Mouse (Mus musculus) CH12.LX (cell line): Measurements from ENCODE around the gene Erbb2. TPM values are rescaled to one million over a fixed set of nuclear protein-coding genes. Genes with fewer than 3 reads are reported as not detected.

Experiments used
- DNase-seq: peaks from one replicate; pipeline ENCODE4 v3.0.0-alpha.2; 2013; ENCODE audit errors: extremely low read depth
- H3K27ac ChIP-seq: 2 replicates; pipeline ENCODE4 v1.5.1; 2012; ENCODE audit warnings: low read depth, mild to moderate bottlenecking, control low read depth, moderate library complexity; ENCODE audit not compliant: insufficient read depth
- H3K27me3 ChIP-seq: replicated peaks from 2 replicates; pipeline ENCODE3; 2012; ENCODE audit warnings: inconsistent platforms
- H3K36me3 ChIP-seq, 2 experiments: replicated peaks in 1 of 2; 2 replicates each; pipeline versions ENCODE3 to v1.6.1; 2012; ENCODE audit warnings: inconsistent platforms in 1 of 2, low read length in 1 of 2, mild to moderate bottlenecking in 1 of 2, mixed read lengths in 1 of 2, moderate library complexity in 1 of 2; ENCODE audit not compliant: control insufficient read depth in 1 of 2, insufficient read depth in 1 of 2
- H3K4me1 ChIP-seq, 2 experiments: 2 replicates each; pipeline ENCODE4 v1.6.1; 2012; ENCODE audit warnings: inconsistent platforms in 1 of 2, moderate library complexity in 1 of 2; ENCODE audit not compliant: insufficient read depth in 2 of 2, control insufficient read depth in 1 of 2
- H3K4me2 ChIP-seq: 2 replicates; pipeline ENCODE4 v1.6.1; 2012; ENCODE audit warnings: low read depth, mild to moderate bottlenecking, control low read depth; ENCODE audit not compliant: poor library complexity, insufficient read depth, severe bottlenecking
- H3K4me3 ChIP-seq, 3 experiments: fragments of 150-350 bp in 1 of 3; sonication (generic) in 1 of 3; replicated peaks in 1 of 3; 2 replicates each; pipeline versions ENCODE3 to v1.5.1; 2011 to 2012; ENCODE audit warnings: low read depth in 2 of 3, low read length in 2 of 3, mild to moderate bottlenecking in 2 of 3, moderate library complexity in 2 of 3, control low read depth in 1 of 3, improper control_type of control experiment in 1 of 3, inconsistent platforms in 1 of 3, mixed read lengths in 1 of 3; ENCODE audit not compliant: poor library complexity in 1 of 3
- H3K79me2 ChIP-seq: replicated peaks from 2 replicates; pipeline ENCODE4 v1.6.1; 2012; ENCODE audit warnings: mild to moderate bottlenecking, moderate library complexity; ENCODE audit not compliant: control insufficient read depth, poor library complexity, insufficient read depth, severe bottlenecking; ENCODE audit errors: extremely low read depth
- H3K9ac ChIP-seq: 2 replicates; pipeline ENCODE4 v1.6.1; 2012; ENCODE audit warnings: low read depth, mild to moderate bottlenecking, control low read depth, moderate library complexity; ENCODE audit not compliant: insufficient read depth
- H3K9me3 ChIP-seq: replicated peaks from 2 replicates; pipeline ENCODE3; 2012; ENCODE audit warnings: low read length, inconsistent platforms, mixed read lengths
- BHLHE40 ChIP-seq: IDR thresholded peaks from 2 replicates; pipeline ENCODE4 v1.6.1; 2011; ENCODE audit warnings: mild to moderate bottlenecking, low read depth, low read length, improper control_type of control experiment
- CHD1 ChIP-seq: IDR thresholded peaks from 2 replicates; pipeline ENCODE4 v1.6.1; 2012; ENCODE audit warnings: low read depth, low read length, improper control_type of control experiment, inconsistent platforms
- CTCF ChIP-seq, 2 experiments: IDR thresholded peaks in 1 of 2; conservative IDR thresholded peaks in 1 of 2; 2 replicates each; pipeline ENCODE4 v1.5.1; 2011 to 2012; ENCODE audit warnings: low read depth in 2 of 2, low read length in 2 of 2, improper control_type of control experiment in 1 of 2, inconsistent platforms in 1 of 2, mild to moderate bottlenecking in 1 of 2, moderate library complexity in 1 of 2
- E2F4 ChIP-seq: IDR thresholded peaks from 2 replicates; pipeline ENCODE4 v1.6.1; 2011; ENCODE audit warnings: low read depth, low read length, improper control_type of control experiment; ENCODE audit not compliant: insufficient replicate concordance
- ELF1 ChIP-seq: IDR thresholded peaks from 2 replicates; pipeline ENCODE4 v1.6.1; 2014; ENCODE audit warnings: low read depth, mild to moderate bottlenecking, inconsistent platforms, low read length, improper control_type of control experiment
- ETS1 ChIP-seq: conservative IDR thresholded peaks from 2 replicates; pipeline ENCODE4 v1.6.1; 2012; ENCODE audit warnings: low read depth, mild to moderate bottlenecking, inconsistent platforms, low read length, improper control_type of control experiment, moderate library complexity
- KAT2A ChIP-seq: IDR thresholded peaks from 2 replicates; pipeline ENCODE4 v1.6.1; 2012; ENCODE audit warnings: low read length, improper control_type of control experiment, inconsistent platforms; ENCODE audit not compliant: insufficient replicate concordance
- MAZ ChIP-seq: IDR thresholded peaks from 2 replicates; pipeline ENCODE4 v1.6.1; 2012; ENCODE audit warnings: low read depth, mild to moderate bottlenecking, inconsistent platforms, low read length, improper control_type of control experiment, moderate library complexity
- MEF2A ChIP-seq: IDR thresholded peaks from 2 replicates; pipeline ENCODE4 v1.6.1; 2014; ENCODE audit warnings: low read depth, mild to moderate bottlenecking, inconsistent platforms, low read length, improper control_type of control experiment, borderline replicate concordance
- NRF1 ChIP-seq: IDR thresholded peaks from 2 replicates; pipeline ENCODE4 v1.6.1; 2014; ENCODE audit warnings: low read depth, mild to moderate bottlenecking, inconsistent platforms, low read length, improper control_type of control experiment, moderate library complexity
- POLR2AphosphoS2 ChIP-seq: IDR thresholded peaks from 2 replicates; pipeline ENCODE4 v1.6.1; 2011; ENCODE audit warnings: low read depth, low read length, improper control_type of control experiment
- SIN3A ChIP-seq: IDR thresholded peaks from 2 replicates; pipeline ENCODE4 v1.6.1; 2012; ENCODE audit warnings: low read length, improper control_type of control experiment, inconsistent platforms
- SMC3 ChIP-seq: IDR thresholded peaks from 2 replicates; pipeline ENCODE4 v1.6.1; 2011; ENCODE audit warnings: low read depth, low read length, improper control_type of control experiment
- TBP ChIP-seq: conservative IDR thresholded peaks from 2 replicates; pipeline ENCODE4 v1.6.1; 2011; ENCODE audit warnings: low read depth, low read length, improper control_type of control experiment
- TCF12 ChIP-seq: IDR thresholded peaks from 2 replicates; pipeline ENCODE4 v1.6.1; 2014; ENCODE audit warnings: low read depth, mild to moderate bottlenecking, inconsistent platforms, low read length, improper control_type of control experiment
- UBTF ChIP-seq: IDR thresholded peaks from 2 replicates; pipeline ENCODE4 v1.6.1; 2012; ENCODE audit warnings: low read depth, mild to moderate bottlenecking, inconsistent platforms, low read length, improper control_type of control experiment, moderate library complexity
- ZKSCAN1 ChIP-seq: IDR thresholded peaks from 2 replicates; pipeline ENCODE4 v1.6.1; 2012; ENCODE audit warnings: low read depth, inconsistent platforms, low read length, improper control_type of control experiment, borderline replicate concordance
- ZMIZ1 ChIP-seq: IDR thresholded peaks from 2 replicates; pipeline ENCODE4 v1.6.1; 2012; ENCODE audit warnings: low read depth, mild to moderate bottlenecking, inconsistent platforms, low read length, improper control_type of control experiment
- ZNF384 ChIP-seq: IDR thresholded peaks from 2 replicates; pipeline ENCODE4 v1.6.1; 2012; ENCODE audit warnings: low read depth, low read length, improper control_type of control experiment, inconsistent platforms
- dilution Hi-C: fragments of 300-500 bp; cut with MboI; formaldehyde crosslinking; loops from 2 replicates; pipeline ENCODE4 v1.14.3; 2020; ENCODE audit warnings: low sequenced_read_pairs; ENCODE audit not compliant: extremely low pct_unique_long_range_greater_than_20kb, extremely low pct_ligation_motif_present
- in situ Hi-C: fragments of 300-500 bp; cut with MboI; formaldehyde crosslinking; loops from 3 replicates; pipeline ENCODE4 v1.14.3; 2019; ENCODE audit warnings: low sequenced_read_pairs, low pct_ligation_motif_present, low pct_unique_long_range_greater_than_20kb, mixed read lengths
- polyA plus RNA-seq: library from polyadenylated mRNA; unstranded; fragments of >175 nt; gene quantifications from 2 replicates; pipeline ENCODE4 v1.2.1, GENCODE M21; 2012; ENCODE audit warnings: low read depth; ENCODE audit not compliant: insufficient read length
- total RNA-seq, 2 experiments: library from RNA; depleted of rRNA; stranded (reverse); fragments of 300-350 nt in 1 of 2; fragments of >200 nt in 1 of 2; gene quantifications; 2 replicates each; pipeline ENCODE4 v1.2.3; 2012 to 2014

Gene Erbb2
- total and polyA plus RNA-seq, 3 experiments, result 0.06 to 0.17 TPM; not detected in 1

- Histone ChIP-seq H3K4me1 (peaks cover 22 to 43% of the 10 kb centered on the region in 2 experiments), H3K36me3 (peaks cover 0 to under 1% of the 10 kb centered on the region in 2 experiments), H3K9ac (no peak within 1 kb of the TSS), H3K4me2 (no peak within 1 kb of the TSS), H3K79me2 (no peaks in the 10 kb centered on the region), H3K9me3 (peaks cover 6% of the 10 kb centered on the region)
- in situ Hi-C loops (loop anchor here (5.0 kb wide), 1 partner anchor 89 kb away; the partner anchor contains the start of gene Stard3), dilution Hi-C loops (no loop called here)
- no peak for TF ChIP-seq TBP
- no peak for TF ChIP-seq BHLHE40
- no peak for TF ChIP-seq E2F4
- no peak for TF ChIP-seq TCF12
- no peak for TF ChIP-seq CHD1
- TF ChIP-seq ETS1, result no peak
- no peak for TF ChIP-seq UBTF
- TF ChIP-seq ZKSCAN1, result no peak
- no peak for TF ChIP-seq ELF1
- TF ChIP-seq, all 38 proteins: peak for 0
- Histone ChIP-seq H3K27ac (no peak within 1 kb of the TSS), H3K27me3 (no peaks in the 10 kb centered on the region), H3K4me3 (no peak within 1 kb of the TSS)
- DNase-seq, result no peak
Measured at GRCm38 (mm10) chr11:98446213-98446561, 33.9 kb downstream of the Erbb2 start, which contains the start of gene Grb7. Gene Grb7 (plus strand): TSS chr11:98446394.

- H3K4me2 ChIP-seq, result no peak overlapping the region
- in situ Hi-C loops (loop anchor here (5.0 kb wide), 1 partner anchor 90 kb away; the partner anchor contains the start of gene Stard3), dilution Hi-C loops (no loop called here)
- peaks cover 25 to 46% of the 10 kb centered on the region in 2 experiments for H3K4me1 ChIP-seq
- peaks cover 0 to 3% of the 10 kb centered on the region in 2 experiments for H3K36me3 ChIP-seq
- H3K27me3 ChIP-seq, result no peaks in the 10 kb centered on the region
- H3K27ac ChIP-seq, result no peak overlapping the region
- no peak overlapping the region for H3K4me3 ChIP-seq
- TF ChIP-seq CTCF (conservative IDR thresholded peaks at IDR 0.05 in 1 of 2, IDR thresholded peaks at IDR 0.05 in 1 of 2; ENCODE audit: low read depth in 2 of 2, low read length in 2 of 2) (no peak), MEF2A (no peak), POLR2AphosphoS2 (no peak), ELF1 (no peak), ZKSCAN1 (no peak), ZNF384 (no peak), MAZ (no peak), TBP (no peak), NRF1 (no peak), SMC3 (no peak), SIN3A (no peak), ZMIZ1 (no peak), KAT2A (no peak)
- peaks cover 5% of the 10 kb centered on the region for H3K9me3 ChIP-seq
- H3K9ac ChIP-seq, result no peak overlapping the region
- no peaks in the 10 kb centered on the region for H3K79me2 ChIP-seq
- no peak for DNase-seq
Measured at GRCm38 (mm10) chr11:98446562-98447474, 34.5 kb downstream of the Erbb2 start.
